Mouse (Mus musculus) midbrain, embryonic 11.5 days (tissue): ENCODE measurements around the gene Gm39653. TPM values are rescaled to one million over a fixed set of nuclear protein-coding genes. Genes with fewer than 3 reads are reported as not detected.
"Not testable (repeated sequence)": the region's sequence is repeated elsewhere in the genome, so short reads cannot be mapped to it uniquely, and the experiment has no call there.

ENCODE experiments used
- ATAC-seq: fragments of 200-750 bp; cut with Nextera tagmentation; 2 replicates; pipeline ENCODE4 v1.8.0; 2017; ENCODE audit warnings: moderate TSS enrichment, moderate library complexity; ENCODE audit not compliant: low FRiP score
- DNase-seq: peaks from one replicate; pipeline ENCODE4 v3.0.0; 2015; ENCODE audit warnings: low spot score; ENCODE audit errors: missing footprints
- H3K27ac ChIP-seq: fragments of 300-500 bp; sonication (generic); 2 replicates; pipeline ENCODE4 v1.5.1; 2014; ENCODE audit warnings: low read depth, low read length
- H3K27me3 ChIP-seq: fragments of 300-500 bp; sonication (generic); 2 replicates; pipeline ENCODE4 v1.6.1; 2014; ENCODE audit warnings: mild to moderate bottlenecking, low read length, moderate library complexity, mixed read lengths; ENCODE audit not compliant: control insufficient read depth, insufficient read depth
- H3K36me3 ChIP-seq: fragments of 300-500 bp; sonication (generic); 2 replicates; pipeline ENCODE4 v1.6.1; 2014; ENCODE audit warnings: mild to moderate bottlenecking, low read length, moderate library complexity, mixed read lengths; ENCODE audit not compliant: control insufficient read depth, insufficient read depth
- H3K4me1 ChIP-seq: fragments of 300-500 bp; sonication (generic); 2 replicates; pipeline ENCODE4 v1.6.1; 2014; ENCODE audit warnings: low read length; ENCODE audit not compliant: control insufficient read depth, insufficient read depth
- H3K4me2 ChIP-seq: fragments of 300-500 bp; sonication (generic); 2 replicates; pipeline ENCODE4 v1.6.1; 2014; ENCODE audit warnings: mild to moderate bottlenecking, moderate library complexity
- H3K4me3 ChIP-seq: fragments of 300-500 bp; sonication (generic); 2 replicates; pipeline ENCODE4 v1.5.1; 2014; ENCODE audit warnings: low read depth, low read length
- H3K9ac ChIP-seq: fragments of 300-500 bp; sonication (generic); 2 replicates; pipeline ENCODE4 v1.6.1; 2014; ENCODE audit warnings: low read length
- H3K9me3 ChIP-seq: fragments of 300-500 bp; sonication (generic); 2 replicates; pipeline ENCODE4 v1.6.1; 2016; ENCODE audit warnings: low read length; ENCODE audit not compliant: control insufficient read depth
- WGBS: fragments of 180-500 bp; shearing (Covaris S2); extraction: QIAGEN DNeasy Blood & Tissue Kit; methylation state at CpG from one replicate; pipeline ENCODE4 v1.1.7; 2014; 5-methylcytosine and 5-hydroxymethylcytosine counted together
- polyA plus RNA-seq: library from polyadenylated mRNA; unstranded; fragments of >200 nt; fragmentation: Nextera tagmentation; extraction: Ambion mirVana; gene quantifications from 2 replicates; pipeline ENCODE4 v1.2.1, GENCODE M21; 2014

Gene Gm39653
- polyA plus RNA-seq, 1 experiment from 2014 or later: not detected

- Histone ChIP-seq H3K9me3 (no peaks in the 10 kb centered on the region), H3K36me3 (no peaks in the 10 kb centered on the region), H3K4me3 (no peak overlapping the region), H3K27me3 (no peaks in the 10 kb centered on the region), H3K27ac (no peak overlapping the region), H3K9ac (no peak overlapping the region), H3K4me2 (no peak overlapping the region), H3K4me1 (no peaks in the 10 kb centered on the region)
- WGBS: 76% methylated on average over 3 of the region's 3 CpGs
- DNase-seq (no peak), ATAC-seq (no peak)
Measured at GRCm38 (mm10) chr1:63603870-63604500, 11.8 kb upstream of the Gm39653 start.

- no peak for DNase-seq
- no peaks in the 10 kb centered on the region for H3K27me3 ChIP-seq
- no peaks in the 10 kb centered on the region for H3K9me3 ChIP-seq
- no peak overlapping the region for H3K27ac ChIP-seq
- H3K4me1 ChIP-seq: peaks cover 3% of the 10 kb centered on the region; the same call in 1 of the 2 replicates
- no peaks in the 10 kb centered on the region for H3K36me3 ChIP-seq
- no peak overlapping the region for H3K4me2 ChIP-seq
- H3K9ac ChIP-seq: no peak overlapping the region
- H3K4me3 ChIP-seq: no peak overlapping the region
- ATAC-seq: no peak
- 91% methylated on average over 4 of the region's 4 CpGs for WGBS
Measured at GRCm38 (mm10) chr1:63609613-63610012, 6.2 kb upstream of the Gm39653 start.

GRCm38 (mm10) chr1:63614594-63614993 is 1.2 kb upstream of the Gm39653 start:
- no peaks in the 10 kb centered on the region for H3K36me3 ChIP-seq
- H3K4me2 ChIP-seq: peak overlapping the region; percentile 24
- H3K27ac ChIP-seq: no peak overlapping the region
- H3K9ac ChIP-seq: no peak overlapping the region
- H3K27me3 ChIP-seq: no peaks in the 10 kb centered on the region
- ATAC-seq (no peak), DNase-seq (peak; percentile 94)
- no peak overlapping the region for H3K4me3 ChIP-seq
- WGBS: 1% methylated on average over 11 of the region's 11 CpGs
- H3K4me1 ChIP-seq: peaks cover 3% of the 10 kb centered on the region; the same call in 1 of the 2 replicates
- no peaks in the 10 kb centered on the region for H3K9me3 ChIP-seq

- DNase-seq (no peak), ATAC-seq (no peak)
- Histone ChIP-seq H3K27ac (no peak overlapping the region), H3K4me2 (no peak overlapping the region), H3K9ac (no peak overlapping the region), H3K4me3 (no peak overlapping the region), H3K27me3 (no peaks in the 10 kb centered on the region), H3K9me3 (no peaks in the 10 kb centered on the region), H3K4me1 (no peaks in the 10 kb centered on the region), H3K36me3 (no peaks in the 10 kb centered on the region)
- 61% methylated on average over 2 of the region's 2 CpGs for WGBS
Measured at GRCm38 (mm10) chr1:63628211-63628610, 12.4 kb downstream of the Gm39653 start.

GRCm38 (mm10) chr1:63630390-63630789 is 14.6 kb downstream of the Gm39653 start:
- DNase-seq: not testable (repeated sequence)

GRCm38 (mm10) chr1:63639921-63640320 is 24.2 kb downstream of the Gm39653 start:
- Histone ChIP-seq H3K36me3 (no peaks in the 10 kb centered on the region), H3K27me3 (no peaks in the 10 kb centered on the region), H3K27ac (no peak overlapping the region), H3K9me3 (no peaks in the 10 kb centered on the region), H3K4me2 (no peak overlapping the region), H3K9ac (no peak overlapping the region), H3K4me3 (no peak overlapping the region), H3K4me1 (no peaks in the 10 kb centered on the region)
- ATAC-seq (no peak), DNase-seq (no peak)
- WGBS: 83% methylated on average over 6 of the region's 6 CpGs

More at GRCm38 (mm10) chr1:63630390-63630789, 14.6 kb downstream of the Gm39653 start:
- not testable (repeated sequence) for H3K27me3 ChIP-seq, H3K27ac ChIP-seq, H3K4me2 ChIP-seq, H3K9ac ChIP-seq, H3K4me3 ChIP-seq, ATAC-seq, H3K4me1 ChIP-seq, H3K9me3 ChIP-seq, H3K36me3 ChIP-seq

GRCm38 (mm10) chr1:63658016-63658415 is 42.2 kb downstream of the Gm39653 start:
- Histone ChIP-seq H3K36me3 (no peaks in the 10 kb centered on the region), H3K27me3 (no peaks in the 10 kb centered on the region), H3K9ac (no peak overlapping the region), H3K4me1 (no peaks in the 10 kb centered on the region), H3K9me3 (no peaks in the 10 kb centered on the region), H3K4me2 (no peak overlapping the region), H3K27ac (no peak overlapping the region), H3K4me3 (no peak overlapping the region)
- DNase-seq (peak; percentile 96), ATAC-seq (peak; percentile 48; the same call in 1 of the 2 replicates)
- 15% methylated on average over 6 of the region's 6 CpGs for WGBS

GRCm38 (mm10) chr1:63659591-63659990 is 43.8 kb downstream of the Gm39653 start:
- Histone ChIP-seq H3K9me3 (no peaks in the 10 kb centered on the region), H3K36me3 (no peaks in the 10 kb centered on the region), H3K9ac (no peak overlapping the region), H3K4me2 (no peak overlapping the region), H3K27me3 (no peaks in the 10 kb centered on the region), H3K4me1 (no peaks in the 10 kb centered on the region), H3K4me3 (no peak overlapping the region), H3K27ac (no peak overlapping the region)
- ATAC-seq: no peak
- DNase-seq: peak; percentile 93
- WGBS: 3% methylated on average over 7 of the region's 7 CpGs

- H3K4me1 ChIP-seq: peaks cover 3% of the 10 kb centered on the region; the same call in 1 of the 2 replicates
- no peaks in the 10 kb centered on the region for H3K27me3 ChIP-seq
- no peak overlapping the region for H3K4me2 ChIP-seq
- DNase-seq (no peak), ATAC-seq (no peak)
- no peak overlapping the region for H3K9ac ChIP-seq
- H3K36me3 ChIP-seq: no peaks in the 10 kb centered on the region
- H3K9me3 ChIP-seq: no peaks in the 10 kb centered on the region
- no peak overlapping the region for H3K4me3 ChIP-seq
- H3K27ac ChIP-seq: no peak overlapping the region
- 96% methylated on average over 2 of the region's 2 CpGs for WGBS
Measured at GRCm38 (mm10) chr1:63666089-63666488, 50.3 kb downstream of the Gm39653 start.
